Mouse (Mus musculus): Measurements from ENCODE around the gene Stx11.
"Not testable (repeated sequence)": the region's sequence is repeated elsewhere in the genome, so short reads cannot be mapped to it uniquely, and the experiment has no call there.

Stx11 gene

GRCm38 (mm10) chr10:12961546-12961945 lies 2.6 kb downstream of the Stx11 start:
- no peak for DNase-seq (ENCODE audit: low spot score in 2 of 2)

- no peak for DNase-seq (ENCODE audit: low spot score in 2 of 2)
Observed at GRCm38 (mm10) chr10:12957271-12957670, 6.8 kb downstream of the Stx11 start.

DNA sequence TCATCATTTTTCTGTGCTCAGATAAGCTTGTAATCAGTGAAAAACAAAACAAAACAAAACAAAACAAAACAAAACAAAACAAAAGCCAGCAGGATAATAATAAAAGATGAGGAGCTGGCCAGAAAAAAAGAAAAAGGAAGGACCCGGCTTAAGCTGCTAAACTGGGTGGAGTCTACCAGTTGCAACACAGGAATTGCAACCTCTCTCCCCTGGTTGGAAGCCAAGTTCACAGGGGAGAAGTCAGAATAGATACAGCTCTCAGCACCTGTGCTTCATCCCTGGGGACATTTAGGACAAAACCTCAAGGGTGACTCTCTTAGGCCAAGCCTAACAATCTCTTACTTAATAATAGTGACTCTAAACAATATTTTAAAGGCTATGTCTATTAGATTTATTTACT lies 8.3 kb downstream of the Stx11 start:
- DNase-seq (ENCODE audit: low spot score in 2 of 2), result no peak

DNA sequence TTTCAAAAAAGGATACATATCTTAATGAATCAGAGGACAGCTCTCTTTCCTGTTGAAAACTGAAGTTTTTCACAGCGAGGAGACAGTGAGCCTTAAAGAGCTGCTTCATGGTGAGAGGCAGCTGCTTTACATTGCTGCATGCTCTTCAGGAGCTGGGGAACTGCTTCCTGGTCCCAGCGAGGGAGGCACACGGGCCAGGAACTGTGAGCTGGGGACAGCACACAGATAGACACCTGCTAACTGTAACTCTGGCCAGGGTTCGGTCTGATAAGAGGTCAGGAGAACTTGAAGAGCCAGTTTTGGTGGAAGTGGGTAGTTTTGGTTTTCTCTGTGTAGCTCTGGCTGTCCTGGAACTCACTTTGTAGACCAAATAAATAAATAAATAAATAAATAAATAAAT lies 12.7 kb downstream of the Stx11 start:
- DNase-seq (ENCODE audit: low spot score in 2 of 2), result not testable (repeated sequence)

DNA sequence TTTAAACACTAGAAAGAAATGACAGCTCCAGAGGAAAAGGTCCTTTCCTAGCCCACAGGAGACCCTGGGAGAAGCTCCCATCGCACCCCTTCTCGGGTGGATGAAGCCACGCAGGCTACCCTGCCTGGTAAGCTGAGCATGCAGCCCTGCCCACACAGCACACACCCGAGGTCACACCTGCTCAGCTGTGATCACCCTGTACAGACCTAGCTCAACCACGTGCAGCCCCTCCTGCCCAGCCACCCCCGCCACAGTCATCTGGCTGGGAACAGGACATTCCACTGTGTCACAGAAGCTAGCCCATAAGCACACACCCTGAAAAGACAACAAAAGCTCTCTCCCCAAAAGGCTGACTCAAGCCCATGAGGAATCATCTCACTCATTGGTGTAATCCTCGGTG lies 14.8 kb downstream of the Stx11 start:
- DNase-seq (ENCODE audit: low spot score in 2 of 2), result peak; percentile 31 to 65

DNA sequence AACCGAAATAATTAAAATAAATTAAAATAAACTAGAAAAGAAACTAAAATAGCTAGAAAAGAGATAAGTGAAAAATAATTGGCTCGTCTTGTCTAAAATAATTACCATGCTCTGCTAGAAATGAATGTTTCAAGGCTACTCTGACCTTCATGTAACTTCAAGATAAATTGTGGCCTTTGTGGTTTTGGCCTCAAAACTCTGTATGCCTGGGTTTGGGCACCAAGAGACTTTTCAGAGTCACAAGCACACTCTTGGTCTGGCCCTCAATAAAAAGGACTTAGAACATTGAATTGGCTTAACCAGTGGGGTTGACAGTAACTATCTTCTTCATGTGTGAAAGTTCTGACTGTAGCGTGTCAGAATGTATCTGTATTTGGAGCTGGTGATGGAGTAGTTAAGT lies 16.5 kb downstream of the Stx11 start:
- no peak for DNase-seq (ENCODE audit: low spot score in 2 of 2)

GRCm38 (mm10) chr10:12941018-12941761 lies 22.9 kb downstream of the Stx11 start:
- no peak for DNase-seq (ENCODE audit: low spot score in 2 of 2)

- DNase-seq (ENCODE audit: low spot score in 2 of 2), result no peak
Observed at GRCm38 (mm10) chr10:12938763-12939162, 25.3 kb downstream of the Stx11 start.

DNA sequence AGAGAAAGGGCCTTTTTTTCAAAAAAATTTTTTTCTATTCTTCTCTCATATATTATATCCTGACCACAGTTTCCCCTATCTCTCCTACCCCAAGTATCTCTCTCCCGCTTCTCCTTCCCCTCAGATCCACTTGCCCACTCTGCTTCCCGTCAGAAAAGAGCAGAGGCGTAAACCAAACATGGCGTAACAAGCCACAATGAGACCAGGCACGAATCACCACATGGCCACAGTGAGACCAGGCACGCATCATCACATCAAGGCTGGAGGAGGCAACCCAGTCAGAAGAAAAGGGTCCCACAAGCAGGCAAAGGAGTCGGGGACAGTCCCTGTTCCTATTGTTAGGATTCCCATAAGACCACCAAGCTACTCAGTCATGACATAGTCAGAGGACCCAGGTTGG lies 28.0 kb downstream of the Stx11 start:
- DNase-seq (ENCODE audit: low spot score in 2 of 2), result no peak

GRCm38 (mm10) chr10:12935575-12935974 lies 28.5 kb downstream of the Stx11 start:
- no peak for DNase-seq (ENCODE audit: low spot score in 2 of 2)

GRCm38 (mm10) chr10:12931492-12932400 lies 32.4 kb downstream of the Stx11 start:
- DNase-seq (ENCODE audit: low spot score in 2 of 2), result no peak

DNA sequence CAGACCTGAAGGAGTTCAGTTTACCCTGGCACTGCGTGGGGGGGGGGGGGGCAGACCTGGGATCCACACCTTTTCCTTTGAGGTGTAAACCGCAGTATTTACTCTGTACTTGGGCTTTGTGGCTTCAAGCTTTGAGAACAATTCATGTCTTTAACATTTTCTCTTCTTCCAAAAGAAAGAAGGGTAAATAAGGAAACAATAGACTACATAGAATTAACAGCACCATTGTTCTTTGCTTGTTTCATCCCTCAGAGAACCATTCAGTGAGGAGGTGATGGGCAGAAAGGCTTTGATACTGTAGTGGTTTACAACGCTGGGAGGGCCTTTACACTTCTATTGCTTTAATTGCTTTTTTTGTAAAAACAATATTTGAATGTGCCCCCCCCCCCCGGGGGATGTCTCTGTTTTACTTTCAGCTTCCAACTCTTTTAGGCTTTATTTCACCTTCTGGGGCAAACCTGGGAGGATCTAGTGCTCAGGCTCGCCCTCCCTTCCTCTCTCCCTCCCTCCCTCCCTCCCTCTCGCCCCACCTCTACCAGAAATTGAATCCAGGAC lies 33.7 kb downstream of the Stx11 start:
- DNase-seq (ENCODE audit: low spot score in 2 of 2), result no peak

GRCm38 (mm10) chr10:12929857-12930174 lies 34.3 kb downstream of the Stx11 start:
- no peak for DNase-seq (ENCODE audit: low spot score in 2 of 2)

- no peak for DNase-seq (ENCODE audit: low spot score in 2 of 2)
Observed at GRCm38 (mm10) chr10:12929149-12929856, 34.8 kb downstream of the Stx11 start.

DNA sequence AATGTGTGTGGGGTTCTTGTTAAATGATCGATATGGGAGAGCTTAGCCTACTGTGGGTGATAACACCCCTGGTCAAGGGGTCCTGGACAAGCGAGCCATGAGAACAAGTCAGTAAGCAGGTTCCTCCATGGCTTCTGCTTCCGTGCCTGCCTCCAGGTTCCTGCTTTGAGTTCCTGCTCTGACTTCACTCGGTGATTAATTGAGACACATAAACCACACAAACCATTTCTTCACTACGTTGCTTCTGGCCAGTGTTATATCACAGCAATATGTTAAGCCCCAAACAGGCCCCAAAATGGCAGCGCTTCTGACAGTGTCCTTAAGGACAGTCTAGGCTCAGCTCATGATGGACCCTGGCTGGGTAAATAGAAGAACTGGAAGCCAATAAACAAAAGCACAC lies 35.9 kb downstream of the Stx11 start:
- no peak for DNase-seq (ENCODE audit: low spot score in 2 of 2)

- peak; percentile 93 to 94 for DNase-seq (ENCODE audit: low spot score in 2 of 2)
Observed at GRCm38 (mm10) chr10:12922574-12923353, 41.3 kb downstream of the Stx11 start.

DNA sequence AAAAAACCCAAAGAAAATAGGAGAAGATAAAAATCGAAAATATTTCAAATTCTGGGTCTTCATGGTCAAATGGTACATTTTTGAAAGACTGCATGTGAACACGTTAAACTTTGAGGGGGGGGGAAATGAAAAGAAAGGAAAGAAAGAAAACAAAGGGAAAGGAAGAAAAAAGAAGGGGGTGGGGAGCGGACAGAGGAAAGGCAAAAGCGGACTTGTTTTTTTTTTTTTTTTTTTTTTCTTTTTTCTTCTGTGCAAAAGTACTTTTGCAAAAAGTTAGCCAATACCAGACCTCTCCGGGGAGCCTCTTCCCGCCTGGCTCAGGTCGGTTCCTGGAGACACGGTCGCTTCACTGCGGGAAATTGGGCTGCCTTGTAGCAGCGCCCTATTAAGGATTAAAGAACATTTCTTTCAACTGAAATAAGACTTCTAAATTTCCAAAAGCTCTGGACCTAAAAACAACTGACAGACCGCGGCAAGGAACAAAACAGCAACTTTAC lies 42.0 kb downstream of the Stx11 start:
- DNase-seq (ENCODE audit: low spot score in 2 of 2), result no peak

GRCm38 (mm10) chr10:12921551-12922040 lies 42.5 kb downstream of the Stx11 start:
- DNase-seq (ENCODE audit: low spot score in 2 of 2), result no peak

DNA sequence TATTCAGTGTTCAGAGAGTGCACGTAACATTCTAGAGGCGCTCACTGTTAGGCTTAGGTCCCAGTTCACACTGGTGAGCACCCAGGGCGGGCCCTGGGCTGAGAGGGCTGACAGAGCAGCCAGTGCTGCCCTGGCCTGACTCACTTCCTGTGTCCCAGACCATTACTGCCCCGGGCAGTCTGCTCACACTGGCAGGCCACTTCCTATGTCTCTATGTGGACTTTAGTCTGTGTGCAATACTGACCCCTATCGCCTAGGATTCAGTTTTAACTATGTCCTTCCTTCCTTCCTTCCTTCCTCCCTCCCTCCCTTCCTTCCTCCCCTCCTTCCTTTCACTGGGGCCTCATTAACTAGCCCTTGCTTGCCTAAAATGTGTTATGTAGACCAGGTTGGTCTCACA lies 44.8 kb downstream of the Stx11 start:
- peak in 1 of 2 experiments; percentile 36 for DNase-seq (ENCODE audit: low spot score in 2 of 2)

GRCm38 (mm10) chr10:12917626-12918025 lies 46.5 kb downstream of the Stx11 start:
- DNase-seq (ENCODE audit: low spot score in 2 of 2), result no peak

DNA sequence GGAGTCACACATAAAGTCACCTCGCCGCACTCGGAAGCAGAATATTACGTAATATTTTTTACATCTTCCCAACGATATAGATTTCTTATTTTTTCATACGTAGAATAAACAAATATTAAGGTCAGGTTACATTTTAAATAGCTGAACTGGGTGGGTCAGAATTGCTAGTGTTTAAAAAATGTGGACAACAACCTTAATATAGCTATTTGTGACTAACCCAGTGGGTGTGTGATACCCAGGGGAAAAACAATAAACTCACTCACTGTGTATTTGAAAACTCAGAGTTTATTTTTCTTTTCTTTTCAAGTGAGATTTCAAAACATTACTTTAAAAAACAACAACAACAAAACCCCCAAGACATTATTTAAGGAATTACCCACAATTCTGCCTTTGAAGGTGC lies 47.7 kb downstream of the Stx11 start:
- DNase-seq (ENCODE audit: low spot score in 2 of 2), result no peak

All from urinary bladder, adult 18-20 months (tissue).